Mouse (Mus musculus) brown adipose tissue, adult 24 weeks (tissue): ENCODE results near the gene Eva1c. TPM values are rescaled to one million over a fixed set of nuclear protein-coding genes. Genes with fewer than 3 reads are reported as not detected.

Experiments used
- H3K27ac ChIP-seq: fragments of 200-500 bp; replicated peaks from 2 replicates; pipeline ENCODE4 v1.5.1; 2012; ENCODE audit warnings: low read depth, mild to moderate bottlenecking, low read length
- H3K4me1 ChIP-seq: fragments of 200-500 bp; 2 replicates; pipeline ENCODE4 v1.6.1; 2012; ENCODE audit warnings: low read length, mixed read lengths; ENCODE audit not compliant: control insufficient read depth, insufficient read depth, insufficient read length
- H3K4me3 ChIP-seq: fragments of 200-500 bp; 2 replicates; pipeline ENCODE4 v1.5.1; 2012; ENCODE audit warnings: low read depth, mild to moderate bottlenecking, low read length, moderate library complexity; ENCODE audit not compliant: insufficient read depth
- polyA plus RNA-seq: library from polyadenylated mRNA; stranded (reverse); fragments of >200 nt; gene quantifications from 2 replicates; pipeline ENCODE4 v1.2.4, GENCODE M21; 2012; ENCODE audit not compliant: missing spikeins, insufficient read depth, insufficient read length

Gene Eva1c
- polyA plus RNA-seq, 1 experiment, result 1.8 TPM

DNA sequence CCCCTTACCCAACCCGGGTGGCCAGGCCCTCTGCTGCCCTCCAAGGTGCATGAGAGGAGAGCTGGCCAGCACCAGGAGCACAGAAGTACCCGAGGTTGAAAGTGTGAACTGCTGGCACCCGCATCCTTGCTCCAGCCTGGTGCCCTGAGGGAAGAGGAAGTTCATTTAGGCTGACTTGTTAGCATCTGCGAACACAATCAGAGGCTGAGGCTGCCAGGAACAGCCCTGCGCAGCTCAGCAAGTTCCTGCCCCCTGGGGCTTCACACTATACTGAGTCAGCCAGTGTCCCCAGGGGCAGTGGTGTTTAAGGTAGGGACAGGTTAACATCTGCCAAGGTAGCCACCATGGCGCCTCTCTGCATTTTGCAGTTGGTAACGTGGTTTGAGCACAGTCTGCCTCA, 41.6 kb downstream of the Eva1c start:
- H3K27ac ChIP-seq, result no peak overlapping the region
- H3K4me1 ChIP-seq, result peaks cover 7% of the 10 kb centered on the region; the same call in 1 of the 2 replicates
- no peak overlapping the region for H3K4me3 ChIP-seq

GRCm38 (mm10) chr16:90869361-90869760, 42.8 kb downstream of the Eva1c start:
- Histone ChIP-seq H3K27ac (no peak overlapping the region), H3K4me3 (no peak overlapping the region), H3K4me1 (peaks cover 5% of the 10 kb centered on the region; the same call in 1 of the 2 replicates)

DNA sequence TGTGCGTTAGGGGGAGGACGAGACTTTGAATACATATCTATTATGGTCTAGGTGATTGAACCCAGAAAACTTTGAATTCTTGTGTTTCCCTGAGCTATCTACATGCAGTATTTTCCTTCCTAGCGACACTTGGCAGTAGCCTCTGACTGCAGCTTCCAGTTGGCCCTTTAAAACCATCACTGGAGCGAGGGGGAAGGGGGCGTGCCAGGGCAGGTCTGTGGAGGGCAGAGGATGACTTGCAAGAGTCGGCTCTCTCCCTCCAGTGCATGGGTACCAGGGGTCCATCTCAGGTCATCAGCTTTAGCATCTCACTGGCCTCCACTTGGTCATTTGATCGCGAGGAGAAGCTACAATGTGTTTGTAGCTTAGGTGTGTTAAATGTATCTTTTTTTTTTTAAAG, 46.4 kb downstream of the Eva1c start:
- Histone ChIP-seq H3K4me1 (0 out of 2 replicates have a peak, but pooled peaks cover 3% of the 10 kb centered on the region), H3K4me3 (no peak overlapping the region), H3K27ac (no peak overlapping the region)

GRCm38 (mm10) chr16:90874536-90874935, 48.0 kb downstream of the Eva1c start:
- no peak overlapping the region for H3K27ac ChIP-seq
- H3K4me1 ChIP-seq, result no peaks in the 10 kb centered on the region
- no peak overlapping the region for H3K4me3 ChIP-seq

DNA sequence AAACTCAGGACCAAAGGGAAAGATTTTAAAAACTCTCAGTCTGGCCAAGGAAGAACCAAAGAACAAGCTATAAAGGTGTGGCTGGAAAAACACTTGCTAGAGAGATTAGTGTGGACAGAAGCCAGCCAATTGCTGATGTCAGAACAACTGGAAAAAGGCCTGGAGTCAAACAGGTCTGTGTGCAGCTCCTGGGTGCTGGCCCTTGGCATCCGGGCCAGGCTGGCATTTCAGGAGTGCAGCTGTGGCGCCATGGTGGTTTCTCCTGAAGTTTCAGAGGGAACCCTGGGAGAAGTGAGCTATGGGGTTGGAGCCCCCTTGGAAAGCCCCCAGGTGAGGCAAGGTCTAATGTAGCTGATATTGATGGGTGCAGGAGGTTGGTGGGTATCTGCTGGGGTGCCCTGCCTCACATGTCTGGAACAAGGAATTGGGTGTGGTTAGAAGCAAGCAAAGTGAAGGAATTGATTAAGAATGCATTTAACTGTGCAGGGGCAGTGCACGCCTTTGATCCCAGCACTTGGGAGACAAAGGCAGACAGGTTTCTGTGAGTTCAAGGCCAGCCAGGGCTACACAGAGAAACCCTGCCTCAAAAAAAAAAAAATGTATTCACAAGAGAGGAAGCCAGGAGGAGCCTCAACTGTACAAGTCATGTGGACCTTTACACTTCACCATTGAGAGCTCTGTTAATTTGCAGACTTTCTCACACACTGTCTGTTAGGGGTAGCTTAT, 51.8 kb downstream of the Eva1c start:
- Histone ChIP-seq H3K4me1 (no peaks in the 10 kb centered on the region), H3K4me3 (no peak overlapping the region), H3K27ac (no peak overlapping the region)

- Histone ChIP-seq H3K4me1 (peaks cover 18% of the 10 kb centered on the region), H3K27ac (no peak overlapping the region)
Observed at GRCm38 (mm10) chr16:90882501-90882977, 56.0 kb downstream of the Eva1c start.

DNA sequence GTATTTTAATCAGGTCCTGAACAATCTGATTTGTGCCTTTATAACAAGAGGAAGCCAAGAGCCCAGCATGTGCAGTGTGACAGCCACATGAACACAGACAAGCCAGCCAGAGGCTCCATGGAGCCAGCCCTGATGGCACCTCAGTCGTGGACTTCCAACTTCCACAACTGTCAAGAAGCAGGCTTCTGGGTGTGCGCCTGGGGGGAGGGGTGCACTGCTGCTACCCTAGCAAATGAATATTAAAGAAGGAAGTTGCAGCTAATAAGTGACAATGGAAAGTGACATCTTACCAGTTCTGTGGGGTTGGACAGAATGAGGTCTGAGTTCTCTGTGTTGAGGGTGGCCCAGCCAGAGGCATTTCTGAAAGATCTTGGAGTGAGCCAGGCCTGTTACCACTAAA, 58.8 kb downstream of the Eva1c start:
- Histone ChIP-seq H3K4me1 (peaks cover 18% of the 10 kb centered on the region), H3K27ac (peak overlapping the region; percentile 51; the same call in 1 of the 2 replicates), H3K4me3 (no peak overlapping the region)

More at GRCm38 (mm10) chr16:90882501-90882977, 56.0 kb downstream of the Eva1c start:
- H3K4me3 ChIP-seq, result no peak overlapping the region

GRCm38 (mm10) chr16:90885781-90886565, 59.5 kb downstream of the Eva1c start:
- no peak overlapping the region for H3K4me3 ChIP-seq
- peak overlapping the region; percentile 51; the same call in 1 of the 2 replicates for H3K27ac ChIP-seq
- H3K4me1 ChIP-seq, result peaks cover 18% of the 10 kb centered on the region

GRCm38 (mm10) chr16:90890683-90891082, 64.2 kb downstream of the Eva1c start:
- Histone ChIP-seq H3K4me3 (no peak overlapping the region), H3K27ac (no peak overlapping the region), H3K4me1 (peaks cover 14% of the 10 kb centered on the region)

DNA sequence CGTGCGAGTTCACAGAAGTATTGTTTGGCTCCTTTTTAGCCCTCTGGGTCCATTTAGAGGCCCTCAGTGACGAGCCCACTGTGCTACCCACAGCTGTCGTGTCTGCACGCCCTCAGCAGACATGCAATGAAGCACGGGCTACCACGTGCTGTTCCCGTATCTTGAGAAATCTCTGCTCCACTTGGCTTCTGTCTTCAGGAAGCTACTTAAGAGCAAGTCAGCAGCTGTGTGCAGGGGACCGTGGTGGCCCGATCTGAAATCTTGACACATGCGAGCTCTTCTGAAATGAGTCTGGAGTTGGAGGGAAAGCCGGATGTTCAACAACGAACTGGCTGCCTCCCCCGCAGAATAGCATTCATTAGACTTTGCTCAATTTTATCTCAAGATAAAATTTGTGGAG, 65.1 kb downstream of the Eva1c start:
- H3K27ac ChIP-seq, result no peak overlapping the region
- H3K4me1 ChIP-seq, result peaks cover 7% of the 10 kb centered on the region
- no peak overlapping the region for H3K4me3 ChIP-seq

DNA sequence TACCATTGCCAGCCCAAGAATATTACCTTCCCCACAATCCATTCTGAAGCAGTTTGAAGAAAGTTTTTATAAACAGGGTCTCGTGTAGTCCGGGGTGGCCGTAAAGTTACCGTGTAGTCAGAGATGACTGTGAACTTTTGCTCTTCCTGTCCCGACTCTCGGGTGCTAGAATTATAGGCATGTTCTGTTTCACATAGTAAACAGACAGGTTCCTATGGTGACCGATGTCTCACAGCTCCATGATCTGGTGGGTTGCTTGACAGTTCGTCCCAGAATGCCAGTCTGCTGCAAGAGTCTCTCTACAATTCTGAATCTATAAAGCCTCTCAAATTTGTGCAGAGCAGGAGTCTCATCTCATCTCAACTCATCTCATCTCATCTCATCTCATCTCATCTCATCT, 65.6 kb downstream of the Eva1c start:
- Histone ChIP-seq H3K4me3 (no peak overlapping the region), H3K27ac (no peak overlapping the region), H3K4me1 (peaks cover 5% of the 10 kb centered on the region)

DNA sequence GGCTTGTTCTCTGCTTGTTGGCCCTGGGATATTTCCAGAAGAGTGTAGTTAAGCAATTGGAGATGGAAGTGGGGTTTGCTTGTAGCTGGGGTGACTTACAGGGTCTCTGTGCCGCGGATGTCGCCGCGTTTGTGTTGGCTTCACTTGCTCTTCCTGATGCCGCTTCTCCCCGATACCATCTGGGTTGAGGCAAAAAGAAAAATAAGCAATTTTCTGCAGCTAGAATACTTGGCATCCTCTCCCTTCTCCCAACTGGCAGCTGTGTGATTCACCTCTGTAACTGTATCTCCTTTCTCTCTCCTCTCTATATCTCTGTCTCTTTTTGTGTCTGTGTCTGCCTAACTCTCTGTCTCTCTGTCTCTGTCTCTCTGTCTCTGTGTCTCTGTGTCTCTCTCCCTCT, 66.5 kb downstream of the Eva1c start:
- Histone ChIP-seq H3K4me1 (peaks cover 5% of the 10 kb centered on the region), H3K27ac (no peak overlapping the region), H3K4me3 (no peak overlapping the region)

GRCm38 (mm10) chr16:90893792-90894191, 67.3 kb downstream of the Eva1c start:
- H3K4me3 ChIP-seq, result no peak overlapping the region
- H3K4me1 ChIP-seq, result peaks cover 5% of the 10 kb centered on the region
- no peak overlapping the region for H3K27ac ChIP-seq

DNA sequence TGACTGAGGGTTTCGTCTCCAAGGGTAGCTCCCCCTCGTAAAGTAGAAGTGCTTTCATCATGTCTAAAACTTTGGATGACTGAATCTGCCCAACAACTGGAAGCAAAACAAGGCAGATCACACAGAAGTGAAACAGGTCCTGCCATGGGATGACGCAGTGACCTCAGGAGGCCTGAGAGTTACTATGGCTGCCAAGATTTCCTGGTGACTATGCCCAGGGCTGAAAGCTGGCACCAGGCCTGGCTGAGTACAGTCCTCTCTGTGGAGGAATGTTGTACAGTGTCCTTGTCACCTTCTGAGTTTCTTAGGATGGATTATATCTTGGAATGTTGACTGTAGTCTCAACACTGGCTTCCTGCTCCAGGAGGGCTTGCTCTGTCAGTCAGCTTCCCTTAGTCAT, 71.1 kb downstream of the Eva1c start:
- H3K27ac ChIP-seq, result no peak overlapping the region
- no peaks in the 10 kb centered on the region for H3K4me1 ChIP-seq
- no peak overlapping the region for H3K4me3 ChIP-seq

- H3K4me3 ChIP-seq, result no peak overlapping the region
Observed at GRCm38 (mm10) chr16:90899498-90899897, 73.0 kb downstream of the Eva1c start.

More at GRCm38 (mm10) chr16:90899498-90899897, 73.0 kb downstream of the Eva1c start:
- Histone ChIP-seq H3K4me1 (no peaks in the 10 kb centered on the region), H3K27ac (no peak overlapping the region)
